Mouse (Mus musculus) small intestine, adult 2 months (tissue): ENCODE data around the gene Mosmo. TPM values are rescaled to one million over a fixed set of nuclear protein-coding genes. Genes with fewer than 3 reads are reported as not detected.

Experiments
- H3K27ac ChIP-seq: fragments of 200-500 bp; 2 replicates; pipeline ENCODE4 v1.5.1; 2012; ENCODE audit warnings: low read depth, low read length, control low read depth, inconsistent platforms; ENCODE audit not compliant: insufficient read depth
- H3K27me3 ChIP-seq: fragments of 200-500 bp; 2 replicates; pipeline ENCODE4 v1.6.1; 2012; ENCODE audit warnings: mild to moderate bottlenecking, moderate library complexity, low read length, inconsistent platforms; ENCODE audit not compliant: control insufficient read depth, insufficient read depth
- H3K36me3 ChIP-seq: fragments of 200-500 bp; 2 replicates; pipeline ENCODE4 v1.6.1; 2012; ENCODE audit warnings: mild to moderate bottlenecking, low read length, control low read depth, inconsistent platforms; ENCODE audit not compliant: control insufficient read depth, insufficient read depth
- H3K4me1 ChIP-seq: fragments of 200-500 bp; 2 replicates; pipeline ENCODE4 v1.6.1; 2012; ENCODE audit warnings: low read length, inconsistent platforms, mixed read lengths; ENCODE audit not compliant: control insufficient read depth, insufficient read depth, insufficient read length
- H3K4me3 ChIP-seq: fragments of 200-500 bp; 2 replicates; pipeline ENCODE4 v1.5.1; 2012; ENCODE audit warnings: low read depth, mild to moderate bottlenecking, control low read depth, inconsistent platforms, low read length, moderate library complexity
- CTCF ChIP-seq: fragments of 200-500 bp; IDR thresholded peaks from 2 replicates; pipeline ENCODE4 v1.5.1; 2012; ENCODE audit warnings: low read depth, mild to moderate bottlenecking, control low read depth, inconsistent platforms, low read length, moderate library complexity, mixed read lengths; ENCODE audit not compliant: insufficient replicate concordance, insufficient read length; ENCODE audit errors: extremely low read depth
- POLR2A ChIP-seq: fragments of 200-500 bp; IDR thresholded peaks from 2 replicates; pipeline ENCODE4 v1.6.1; 2012; ENCODE audit warnings: low read depth, mild to moderate bottlenecking, control low read depth, inconsistent platforms, low read length, moderate library complexity
- WGBS: fragments of 180-500 bp; shearing (Covaris S2); methylation state at CpG from one replicate; pipeline ENCODE4 v1.1.7; 2018; 5-methylcytosine and 5-hydroxymethylcytosine counted together
- polyA plus RNA-seq: library from polyadenylated mRNA; depleted of rRNA; stranded (reverse); fragments of >200 nt; gene quantifications from 2 replicates; pipeline ENCODE4 v1.2.3, GENCODE M21; 2012

Mosmo gene
- polyA plus RNA-seq, 1 experiment, result 5.3 TPM

DNA sequence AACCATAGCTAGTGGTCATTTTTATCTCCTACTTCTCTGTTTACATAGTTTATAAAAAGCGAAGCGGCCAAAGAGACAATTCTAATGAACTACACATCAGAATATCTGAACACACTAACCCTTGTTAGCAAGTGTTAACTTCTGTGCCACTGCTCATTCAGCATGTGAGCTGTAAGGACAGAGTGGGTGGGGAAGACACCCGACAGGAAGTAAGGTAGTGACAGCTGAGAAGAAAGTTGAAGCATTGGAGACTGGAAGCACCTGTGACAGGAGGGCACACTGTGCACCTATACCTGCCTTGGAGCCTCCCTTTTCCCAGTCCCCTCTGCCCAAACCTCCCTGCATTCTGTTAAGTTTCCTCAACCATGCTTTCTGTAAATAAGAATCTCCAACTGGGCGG lies 44.6 kb downstream of the Mosmo start:
- WGBS, result 81% methylated on average over 4 of the region's 4 CpGs

DNA sequence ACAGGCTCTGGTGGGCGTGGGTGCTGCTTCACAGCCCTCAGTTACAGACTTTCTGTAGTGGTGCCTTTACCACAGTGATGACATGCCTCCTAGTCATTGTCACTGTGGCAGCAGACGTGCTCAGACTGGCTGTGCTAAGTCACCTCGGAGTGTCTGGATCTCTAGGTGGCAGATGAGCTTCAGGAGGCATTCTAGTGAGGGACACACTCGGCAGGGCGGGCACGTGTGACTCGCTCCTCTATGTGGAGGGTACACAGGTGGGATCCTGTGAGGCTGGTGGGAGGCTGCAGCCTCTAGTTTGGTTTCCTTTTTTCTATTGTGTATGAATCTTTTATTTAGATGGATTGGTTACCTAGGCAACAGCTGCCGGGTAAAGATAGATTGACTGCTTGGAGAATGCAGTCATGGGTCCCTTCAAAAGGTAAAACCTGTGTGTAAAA lies 45.4 kb downstream of the Mosmo start:
- Histone ChIP-seq H3K4me3 (no peak overlapping the region), H3K36me3 (no peaks in the 10 kb centered on the region), H3K27me3 (no peaks in the 10 kb centered on the region), H3K27ac (no peak overlapping the region), H3K4me1 (no peaks in the 10 kb centered on the region; the same call in 1 of the 2 replicates)
- TF ChIP-seq CTCF, result no peak
- TF ChIP-seq POLR2A, result no peak
- 84% methylated on average over 8 of the region's 8 CpGs for WGBS

More for the DNA sequence above, 44.6 kb downstream of the Mosmo start:
- Histone ChIP-seq H3K27me3 (no peaks in the 10 kb centered on the region), H3K4me1 (no peaks in the 10 kb centered on the region; the same call in 1 of the 2 replicates), H3K4me3 (no peak overlapping the region), H3K36me3 (no peaks in the 10 kb centered on the region), H3K27ac (no peak overlapping the region)
- TF ChIP-seq CTCF (no peak), POLR2A (no peak)

- TF ChIP-seq POLR2A, result no peak
- peak; percentile 63; the same call in 1 of the 2 replicates for TF ChIP-seq CTCF
- 83% methylated on average over 3 of the region's 3 CpGs for WGBS
- Histone ChIP-seq H3K27me3 (no peaks in the 10 kb centered on the region), H3K4me3 (no peak overlapping the region), H3K4me1 (no peaks in the 10 kb centered on the region), H3K27ac (no peak overlapping the region), H3K36me3 (no peaks in the 10 kb centered on the region)
These were observed 50.2 kb downstream of the Mosmo start for GRCm38 (mm10) chr7:120727581-120727980.

DNA sequence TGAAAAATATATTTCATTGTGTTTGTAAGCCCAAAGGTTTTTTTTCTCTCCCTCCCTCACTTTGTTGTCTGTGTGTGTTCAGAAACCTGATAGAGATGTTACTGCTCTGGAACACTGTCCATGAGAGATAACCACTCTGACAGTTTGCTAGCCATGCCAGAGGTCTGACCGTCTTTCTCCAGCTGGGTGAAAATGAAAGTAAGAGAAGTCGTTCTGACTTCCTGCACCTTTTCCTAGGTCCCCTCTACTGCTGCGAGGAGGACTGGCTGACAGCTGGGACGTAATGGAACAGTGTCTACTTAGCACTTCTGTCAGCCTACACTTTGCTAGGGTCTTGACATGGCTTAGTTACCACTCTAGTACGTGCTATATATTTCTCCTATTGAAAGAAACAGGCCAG lies 52.2 kb downstream of the Mosmo start:
- Histone ChIP-seq H3K4me1 (no peaks in the 10 kb centered on the region), H3K36me3 (no peaks in the 10 kb centered on the region), H3K27ac (no peak overlapping the region), H3K4me3 (no peak overlapping the region), H3K27me3 (no peaks in the 10 kb centered on the region)
- TF ChIP-seq POLR2A (no peak), CTCF (no peak)
- 17% methylated on average over 5 of the region's 5 CpGs for WGBS

- Histone ChIP-seq H3K27ac (no peak overlapping the region), H3K4me3 (no peak overlapping the region), H3K36me3 (no peaks in the 10 kb centered on the region), H3K27me3 (no peaks in the 10 kb centered on the region), H3K4me1 (no peaks in the 10 kb centered on the region)
- 81% methylated on average over 7 of the region's 7 CpGs for WGBS
- TF ChIP-seq POLR2A (no peak), CTCF (no peak)
These were observed 55.5 kb downstream of the Mosmo start for GRCm38 (mm10) chr7:120732906-120733305.

DNA sequence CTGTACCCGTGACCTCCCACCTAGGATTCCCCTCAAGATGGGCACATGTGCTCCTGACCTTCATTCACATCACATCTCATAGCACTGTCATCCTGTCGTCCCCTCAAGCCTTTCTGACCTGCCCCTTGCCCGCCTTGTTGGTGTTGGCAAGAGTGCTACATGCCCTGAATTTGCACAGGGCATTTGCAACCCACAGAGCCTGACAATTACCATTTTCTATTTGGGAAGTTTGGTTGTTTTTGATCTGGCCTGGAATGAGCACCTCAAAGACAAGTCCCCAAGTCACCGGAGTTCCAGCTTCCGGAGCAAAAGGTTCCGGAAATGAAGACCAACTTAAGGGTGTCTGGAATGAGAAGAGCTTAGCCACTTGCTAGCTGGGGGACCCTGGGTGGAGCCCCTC lies 61.6 kb downstream of the Mosmo start, which contains the start of gene Vwa3a:
Vwa3a (plus strand) TSS at position 301 of the 400 bp plus-strand sequence.
- no peaks in the 10 kb centered on the region for H3K4me1 ChIP-seq
- WGBS, result 73% methylated on average over 6 of the region's 6 CpGs
- no peaks in the 10 kb centered on the region for H3K36me3 ChIP-seq
- TF ChIP-seq CTCF, result no peak
- no peak for TF ChIP-seq POLR2A
- H3K27ac ChIP-seq, result no peak within 1 kb of the TSS
- no peak within 1 kb of the TSS for H3K4me3 ChIP-seq
- H3K27me3 ChIP-seq, result no peaks in the 10 kb centered on the region

GRCm38 (mm10) chr7:120739558-120740101 lies 62.2 kb downstream of the Mosmo start:
- TF ChIP-seq POLR2A (no peak), CTCF (no peak)
- H3K36me3 ChIP-seq, result no peaks in the 10 kb centered on the region
- H3K4me1 ChIP-seq, result no peaks in the 10 kb centered on the region
- no peak overlapping the region for H3K27ac ChIP-seq
- 18% methylated on average over 5 of the region's 5 CpGs for WGBS
- no peak overlapping the region for H3K4me3 ChIP-seq
- no peaks in the 10 kb centered on the region for H3K27me3 ChIP-seq
